Mouse (Mus musculus): ENCODE results near the gene Catsperg1.

GRCm38 (mm10) chr7:29146625-29147367 is 67.0 kb downstream of the Catsperg1 start:
- TF ChIP-seq CTCF (IDR thresholded peaks at IDR 0.05; ENCODE audit: control insufficient read depth, insufficient read depth, low read length) (no peak), POLR2A (IDR thresholded peaks at IDR 0.05; ENCODE audit: borderline replicate concordance, control insufficient read depth, low read depth, low read length) (no peak)
